Mouse (Mus musculus) lung, adult 18-20 months (tissue): ENCODE data around the gene Cat.
A peak's percentile ranks its signal among the peaks of the same experiment; 100 is the strongest.

Experiments used
- DNase-seq, 2 experiments: peaks; one replicate each; pipeline ENCODE4 v3.0.0; 2022; ENCODE audit warnings: mixed read lengths in 2 of 2

Cat gene

GRCm38 (mm10) chr2:103476657-103477056 is 8.3 kb downstream of the Cat start:
- DNase-seq, result no peak

GRCm38 (mm10) chr2:103476180-103476579 is 8.8 kb downstream of the Cat start:
- DNase-seq, result no peak

- DNase-seq, result no peak
Measured at GRCm38 (mm10) chr2:103473362-103473761, 11.6 kb downstream of the Cat start.

- DNase-seq, result peak; percentile 79 to 82
Measured at GRCm38 (mm10) chr2:103466984-103467588, 17.9 kb downstream of the Cat start.

DNA sequence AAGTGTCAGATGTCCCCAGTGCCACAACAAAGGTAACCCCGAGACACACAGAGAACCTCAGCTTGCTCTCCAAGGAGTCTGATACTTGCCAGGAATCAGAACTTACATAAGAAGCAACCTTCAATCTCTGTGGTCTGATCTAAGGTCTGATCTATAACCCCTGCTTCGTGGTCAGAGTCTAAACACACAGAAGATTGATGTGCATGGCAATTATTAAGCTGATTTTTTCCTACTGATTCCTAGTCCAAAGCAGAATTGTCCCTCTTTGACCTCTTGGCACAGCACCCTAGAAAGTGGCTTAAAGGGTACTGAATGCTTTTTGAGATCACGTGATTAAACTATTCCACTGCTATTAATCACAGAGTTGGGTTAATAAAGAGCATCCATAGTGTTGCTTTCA is 18.7 kb downstream of the Cat start:
- DNase-seq, result no peak

GRCm38 (mm10) chr2:103465429-103465828 is 19.5 kb downstream of the Cat start:
- no peak for DNase-seq

DNA sequence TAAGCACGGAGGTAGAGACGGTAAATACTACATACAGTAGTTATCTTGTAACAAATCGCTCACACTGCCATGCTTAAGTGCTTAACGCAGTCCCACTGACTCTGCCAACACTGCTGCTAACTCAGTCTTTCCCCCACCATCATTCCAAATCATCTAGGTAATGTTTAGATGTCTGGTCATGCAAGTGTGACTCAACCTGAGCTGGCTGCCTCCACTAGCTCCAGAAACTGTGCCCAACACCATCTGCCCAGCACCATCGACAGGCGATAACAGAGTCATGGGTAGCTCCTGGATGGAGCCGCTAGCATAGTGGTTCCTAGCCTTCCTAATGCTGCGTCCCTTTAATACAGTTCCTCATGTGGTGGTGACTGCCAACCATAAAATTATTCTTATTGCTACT is 20.4 kb downstream of the Cat start:
- DNase-seq, result no peak

DNA sequence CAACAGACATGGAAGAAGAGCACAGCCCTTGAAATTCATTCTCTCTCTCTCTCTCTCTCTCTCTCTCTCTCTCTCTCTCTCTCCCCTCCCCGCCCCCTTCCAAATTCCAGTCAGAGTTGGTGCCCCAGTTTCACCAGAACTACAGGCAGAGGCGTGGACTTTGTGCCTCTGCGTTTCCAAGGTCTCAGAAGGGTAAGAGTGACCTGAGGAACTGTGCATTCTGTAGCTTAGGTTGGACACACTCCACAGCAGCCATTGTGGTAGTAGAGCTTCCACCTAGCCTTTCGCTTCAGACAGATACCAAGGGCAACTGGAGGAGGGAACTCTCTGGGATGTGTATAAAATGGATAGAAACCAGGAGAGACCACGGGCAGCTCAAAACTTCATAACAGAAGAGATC is 22.2 kb downstream of the Cat start:
- DNase-seq, result no peak

- no peak for DNase-seq
Measured at GRCm38 (mm10) chr2:103461743-103462142, 23.2 kb downstream of the Cat start.

DNA sequence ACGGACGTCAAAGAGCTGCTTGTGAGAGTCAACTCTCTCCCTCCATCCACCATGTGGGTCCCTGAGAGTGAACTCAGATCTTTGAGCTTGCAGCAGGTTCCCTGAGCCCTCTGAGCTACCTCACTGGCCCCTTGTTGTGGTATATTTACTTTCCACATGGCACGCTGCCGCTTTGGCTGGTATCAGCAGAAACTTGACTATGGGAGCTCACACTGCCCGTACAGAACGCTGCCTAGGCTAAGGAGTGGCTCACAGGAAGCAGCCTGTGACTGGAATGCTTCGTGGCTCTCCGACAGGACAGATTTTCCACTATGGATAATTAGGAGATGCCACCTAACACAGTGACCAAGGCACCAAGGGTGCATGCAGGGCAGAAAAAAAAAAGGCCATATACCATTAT is 23.8 kb downstream of the Cat start:
- DNase-seq, result peak; percentile 64 to 68

- DNase-seq, result no peak
Measured at GRCm38 (mm10) chr2:103459069-103459468, 25.9 kb downstream of the Cat start.

DNA sequence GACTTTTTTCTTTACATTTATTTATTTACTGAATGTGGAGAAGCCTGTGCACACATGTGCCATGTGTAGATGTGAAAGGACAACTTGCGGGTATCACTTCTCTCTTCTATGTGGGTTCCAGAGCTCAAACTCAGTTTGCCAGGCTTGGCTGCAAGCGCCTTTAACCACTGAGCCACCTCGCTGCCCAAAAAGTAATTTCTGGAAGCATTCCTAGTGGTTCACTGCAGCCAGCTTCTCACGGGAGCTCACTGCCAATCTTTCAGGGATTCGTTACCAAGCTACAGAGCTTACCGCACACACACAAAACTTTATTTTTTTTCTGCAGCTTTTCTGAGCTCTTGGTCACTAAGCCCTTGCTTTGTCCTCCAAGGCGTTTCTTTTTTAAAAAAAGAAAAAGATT is 27.3 kb downstream of the Cat start:
- no peak for DNase-seq

DNA sequence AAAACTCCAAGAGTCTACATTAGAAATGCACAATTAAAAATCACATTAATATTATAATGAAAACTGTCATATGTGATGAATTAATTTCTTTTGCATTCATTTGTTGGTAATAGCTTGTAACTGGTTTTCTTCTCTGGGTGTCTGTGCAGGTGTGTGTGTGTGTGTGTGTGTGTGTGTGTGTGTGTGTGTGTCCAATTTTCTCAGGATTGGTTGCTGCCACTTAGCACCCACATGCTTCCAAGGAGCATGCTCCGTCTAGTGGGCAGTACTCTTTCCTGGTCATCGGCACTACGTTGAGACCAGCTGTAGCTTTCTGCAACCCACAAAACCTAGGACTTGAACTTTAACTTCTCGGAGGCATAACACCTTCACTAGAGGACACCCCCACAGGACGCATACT is 27.9 kb downstream of the Cat start:
- no peak for DNase-seq

DNA sequence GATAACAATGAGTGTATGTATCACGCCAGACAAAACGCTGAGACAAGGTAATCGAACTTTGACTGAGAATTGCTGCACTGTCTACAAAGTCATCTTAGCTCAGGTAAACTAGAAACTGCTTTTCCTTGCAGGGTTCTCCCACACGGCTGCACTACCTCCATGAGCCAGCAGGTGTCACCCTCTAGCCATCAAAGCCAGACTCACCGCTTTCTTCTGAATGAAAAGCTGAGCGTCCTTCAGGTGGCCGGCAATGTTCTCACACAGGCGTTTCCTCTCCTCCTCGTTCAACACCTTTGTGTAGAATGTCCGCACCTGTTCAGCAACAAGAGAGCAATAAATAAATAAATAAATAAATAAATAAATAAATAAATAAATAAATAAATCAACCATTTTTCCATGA is 28.3 kb downstream of the Cat start:
- peak; percentile 77 to 83 for DNase-seq

- no peak for DNase-seq
Measured at GRCm38 (mm10) chr2:103455748-103456147, 29.2 kb downstream of the Cat start.

DNA sequence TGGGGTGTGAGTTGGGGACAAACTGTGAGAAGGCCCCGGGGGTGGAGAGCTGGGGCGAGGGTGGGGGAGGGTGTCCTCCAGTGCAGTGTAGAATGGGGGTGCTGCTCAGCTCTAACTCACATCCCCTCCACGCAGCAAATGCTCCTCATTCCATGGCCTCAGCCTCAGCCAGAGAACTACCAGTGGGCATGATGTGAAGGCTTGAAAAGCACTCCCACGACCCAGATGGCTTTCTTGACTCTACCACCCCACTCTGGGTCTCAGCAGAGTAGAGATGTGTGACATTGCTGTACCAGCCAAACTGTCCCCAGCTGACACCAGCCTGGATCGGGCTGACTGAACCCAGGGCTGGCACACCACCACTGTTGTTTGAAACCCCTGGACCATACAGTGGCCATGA is 32.4 kb downstream of the Cat start:
- DNase-seq, result no peak

DNA sequence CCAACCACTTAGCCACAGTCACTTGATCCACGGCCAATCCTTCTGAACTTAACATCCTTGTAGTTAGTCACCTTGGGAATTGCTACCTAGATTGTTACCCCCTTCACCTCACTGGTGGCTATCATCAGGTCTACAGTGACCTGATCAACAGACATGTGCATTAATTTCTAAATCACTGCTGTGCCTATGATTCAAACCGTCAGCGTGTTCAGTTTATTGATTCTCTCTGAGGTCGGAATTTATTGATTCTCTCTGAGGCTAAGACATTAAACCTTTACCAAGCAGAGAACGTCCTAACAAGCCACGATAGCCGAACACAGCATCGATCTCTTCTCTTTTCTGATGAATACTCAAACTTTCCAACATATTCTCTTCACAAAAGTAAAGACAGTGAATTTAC is 34.7 kb downstream of the Cat start:
- no peak for DNase-seq

DNA sequence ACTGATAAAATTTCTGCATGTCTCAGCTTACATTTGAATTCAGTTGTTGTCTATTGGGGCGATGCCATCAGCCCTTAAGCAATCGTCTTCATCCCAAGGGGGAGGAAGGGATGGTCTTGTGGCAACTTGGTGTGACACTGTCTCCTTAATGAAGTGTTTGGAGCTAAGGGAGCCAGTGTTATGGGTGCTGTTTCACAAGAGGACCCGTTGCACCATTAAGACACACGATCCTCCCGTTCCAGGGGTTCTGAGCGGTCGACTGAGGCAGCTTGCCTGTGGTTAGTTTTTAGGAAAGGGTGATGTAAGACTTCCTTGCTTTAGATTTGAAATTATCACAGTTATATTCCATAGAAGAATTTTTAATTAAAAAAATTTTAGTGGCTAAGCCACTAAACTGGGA is 35.1 kb downstream of the Cat start:
- no peak for DNase-seq

- DNase-seq, result no peak
Measured at GRCm38 (mm10) chr2:103448947-103449560, 35.9 kb downstream of the Cat start.

GRCm38 (mm10) chr2:103446326-103446725 is 38.6 kb downstream of the Cat start:
- DNase-seq, result no peak

- peak; percentile 61 to 63 for DNase-seq
Measured at GRCm38 (mm10) chr2:103445776-103446175, 39.2 kb downstream of the Cat start.

DNA sequence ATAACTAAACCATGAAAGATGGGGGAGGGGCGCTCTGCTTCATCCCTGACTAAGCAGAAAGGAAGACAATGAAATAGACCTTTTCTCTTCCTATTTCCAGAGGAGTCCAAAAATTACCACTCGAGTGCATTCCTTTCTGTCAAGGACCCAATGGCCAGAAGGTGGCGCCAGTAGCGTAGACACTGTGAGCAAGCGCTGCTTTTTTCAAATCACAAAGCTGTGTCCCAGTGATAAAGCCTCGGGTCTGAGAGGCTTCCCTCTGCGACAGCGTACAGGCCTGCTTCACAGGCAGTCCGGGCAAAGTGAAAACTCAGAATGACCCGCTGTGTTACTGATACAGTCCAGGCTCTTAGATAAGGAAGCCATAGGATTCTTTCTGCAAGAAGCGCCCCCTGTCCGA is 45.2 kb downstream of the Cat start:
- peak; percentile 66 to 79 for DNase-seq

DNA sequence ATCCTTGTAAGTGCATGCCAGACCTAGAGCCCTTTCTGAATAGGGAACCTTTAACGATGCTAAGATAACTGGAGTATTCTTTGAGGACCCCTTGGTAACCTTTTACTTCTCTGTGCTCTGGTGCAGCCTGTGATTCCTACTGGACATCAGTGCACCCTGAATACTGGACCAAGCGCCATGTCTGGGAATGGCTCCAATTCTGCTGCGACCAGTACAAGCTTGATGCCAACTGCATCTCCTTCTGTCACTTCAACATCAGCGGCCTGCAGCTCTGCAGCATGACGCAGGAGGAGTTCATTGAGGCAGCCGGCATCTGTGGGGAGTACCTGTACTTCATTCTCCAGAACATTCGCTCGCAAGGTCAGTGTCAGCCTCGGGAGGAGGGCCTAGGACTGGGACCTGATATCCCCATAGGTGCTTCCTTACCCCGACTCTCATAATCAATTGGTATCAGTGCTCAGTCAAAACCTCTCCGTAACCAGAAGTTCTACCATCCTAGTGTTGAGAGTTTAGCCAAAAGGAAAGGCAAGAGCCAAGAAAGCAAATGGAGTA is 45.8 kb downstream of the Cat start:
- DNase-seq, result no peak

- no peak for DNase-seq
Measured at GRCm38 (mm10) chr2:103436534-103436933, 48.4 kb downstream of the Cat start.

- DNase-seq, result peak; percentile 79 to 83
Measured at GRCm38 (mm10) chr2:103435110-103435509, 49.9 kb downstream of the Cat start.
